Mouse (Mus musculus) stomach, embryonic 15.5 days (tissue): ENCODE data around the gene Psme2b. TPM values are rescaled to one million over a fixed set of nuclear protein-coding genes. Genes with fewer than 3 reads are reported as not detected.
"Not testable (repeated sequence)": the region's sequence is repeated elsewhere in the genome, so short reads cannot be mapped to it uniquely, and the experiment has no call there.

Source experiments
- ATAC-seq: fragments of 200-750 bp; cut with Nextera tagmentation; 2 replicates; pipeline ENCODE4 v1.8.0; 2017; ENCODE audit warnings: low read depth, moderate number of reproducible peaks, moderate TSS enrichment; ENCODE audit not compliant: insufficient read depth, low FRiP score
- H3K27ac ChIP-seq: fragments of 300-500 bp; sonication (generic); 2 replicates; pipeline ENCODE4 v1.5.1; 2015; ENCODE audit warnings: mild to moderate bottlenecking, inconsistent platforms
- H3K27me3 ChIP-seq: fragments of 300-500 bp; sonication (generic); replicated peaks from 2 replicates; pipeline ENCODE4 v1.6.1; 2015; ENCODE audit warnings: inconsistent platforms
- H3K36me3 ChIP-seq: fragments of 300-500 bp; sonication (generic); 2 replicates; pipeline ENCODE4 v1.6.1; 2015; ENCODE audit warnings: inconsistent platforms
- H3K4me1 ChIP-seq: fragments of 300-500 bp; sonication (generic); 2 replicates; pipeline ENCODE4 v1.6.1; 2015; ENCODE audit warnings: inconsistent platforms
- H3K4me2 ChIP-seq: fragments of 300-500 bp; sonication (generic); 2 replicates; pipeline ENCODE4 v1.6.1; 2015; ENCODE audit warnings: mild to moderate bottlenecking, inconsistent platforms
- H3K4me3 ChIP-seq: fragments of 300-500 bp; sonication (generic); replicated peaks from 2 replicates; pipeline ENCODE4 v1.5.1; 2015; ENCODE audit warnings: inconsistent platforms
- H3K9ac ChIP-seq: fragments of 300-500 bp; sonication (generic); 2 replicates; pipeline ENCODE4 v1.6.1; 2015; ENCODE audit warnings: inconsistent platforms
- H3K9me3 ChIP-seq: fragments of 300-500 bp; sonication (generic); 2 replicates; pipeline ENCODE4 v1.6.1; 2016; ENCODE audit warnings: inconsistent platforms
- WGBS: fragments of 180-500 bp; shearing (Covaris S2); methylation state at CpG from one replicate; pipeline ENCODE4 v1.1.7; 2015; 5-methylcytosine and 5-hydroxymethylcytosine counted together
- polyA plus RNA-seq: library from polyadenylated mRNA; unstranded; fragments of >200 nt; fragmentation: Nextera tagmentation; extraction: Ambion mirVana; gene quantifications from 2 replicates; pipeline ENCODE4 v1.2.1, GENCODE M21; 2015

Psme2b gene
- 3.5 and 14.5 TPM in 2 replicates for polyA plus RNA-seq

- H3K4me2 ChIP-seq, ATAC-seq, H3K36me3 ChIP-seq, H3K4me1 ChIP-seq, H3K9ac ChIP-seq, H3K27ac ChIP-seq, H3K27me3 ChIP-seq, H3K4me3 ChIP-seq, H3K9me3 ChIP-seq: not testable (repeated sequence)
- WGBS, result 84% methylated on average over 6 of the region's 6 CpGs
Measured at GRCm38 (mm10) chr11:48946090-48946489, at the start of gene Psme2b. TSS of gene Psme2b (minus strand) at chr11:48946190.

DNA sequence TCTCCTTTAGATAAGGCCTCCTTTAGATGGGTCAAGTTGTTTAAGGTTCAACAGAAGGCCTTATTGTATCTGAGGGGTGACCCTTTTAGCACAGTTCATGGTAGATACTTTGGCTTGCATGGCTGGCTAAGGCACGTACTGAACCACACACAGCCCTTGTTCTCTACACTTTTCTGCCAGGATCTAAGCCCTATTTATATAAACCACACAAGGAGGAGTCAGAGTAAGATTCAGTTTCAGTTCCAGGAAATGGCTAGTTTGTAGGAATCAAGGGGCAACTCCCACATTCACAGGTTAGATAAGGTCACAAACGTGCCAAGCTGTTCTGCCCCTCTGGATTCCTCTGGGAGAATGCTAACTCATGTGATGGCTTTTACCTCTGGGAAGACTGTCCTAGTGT is 48.0 kb upstream of the Psme2b start, which contains the start of gene Tgtp1:
Gene Tgtp1 (minus strand): TSS at position 155 of the 400 bp plus-strand sequence.
- not testable (repeated sequence) for H3K27ac ChIP-seq, H3K9me3 ChIP-seq
- 25% methylated on average over 2 of the region's 2 CpGs for WGBS

DNA sequence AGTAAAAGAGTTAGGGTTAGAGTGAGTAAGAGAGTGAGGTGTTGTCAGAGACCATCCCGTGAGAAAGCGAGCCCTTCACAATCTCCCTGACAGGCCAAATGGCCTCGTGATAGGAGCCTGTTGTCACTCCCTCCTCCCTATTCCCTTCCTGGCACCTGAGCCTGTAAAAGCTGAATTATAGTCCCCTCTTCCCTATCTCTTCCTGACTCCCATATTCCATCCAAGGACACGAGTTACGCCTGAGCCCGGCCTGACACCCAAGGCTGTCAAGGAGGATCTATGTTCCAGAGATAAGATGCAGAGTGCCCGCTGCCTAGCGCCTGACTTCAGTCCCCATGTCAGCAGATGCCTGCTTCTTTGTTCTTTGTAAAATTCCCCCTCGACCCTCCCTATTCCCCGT is 47.3 kb upstream of the Psme2b start:
- H3K9me3 ChIP-seq, H3K4me1 ChIP-seq, H3K4me2 ChIP-seq, H3K27me3 ChIP-seq, H3K9ac ChIP-seq, H3K27ac ChIP-seq, H3K4me3 ChIP-seq, ATAC-seq, H3K36me3 ChIP-seq: not testable (repeated sequence)
- WGBS, result 38% methylated on average over 10 of the region's 10 CpGs

More for the DNA sequence above, 48.0 kb upstream of the Psme2b start, which contains the start of gene Tgtp1:
- not testable (repeated sequence) for H3K4me3 ChIP-seq, H3K36me3 ChIP-seq, H3K4me1 ChIP-seq, H3K4me2 ChIP-seq, H3K9ac ChIP-seq, ATAC-seq, H3K27me3 ChIP-seq

GRCm38 (mm10) chr11:48991740-48992520 is 45.9 kb upstream of the Psme2b start, which contains the start of gene Gm12185:
TSS of gene Gm12185 (minus strand) at chr11:48992226.
- WGBS, result 47% methylated on average over 4 of the region's 4 CpGs
- not testable (repeated sequence) for H3K4me1 ChIP-seq, H3K4me2 ChIP-seq, H3K27me3 ChIP-seq, H3K27ac ChIP-seq, H3K36me3 ChIP-seq, ATAC-seq, H3K9ac ChIP-seq, H3K4me3 ChIP-seq, H3K9me3 ChIP-seq

DNA sequence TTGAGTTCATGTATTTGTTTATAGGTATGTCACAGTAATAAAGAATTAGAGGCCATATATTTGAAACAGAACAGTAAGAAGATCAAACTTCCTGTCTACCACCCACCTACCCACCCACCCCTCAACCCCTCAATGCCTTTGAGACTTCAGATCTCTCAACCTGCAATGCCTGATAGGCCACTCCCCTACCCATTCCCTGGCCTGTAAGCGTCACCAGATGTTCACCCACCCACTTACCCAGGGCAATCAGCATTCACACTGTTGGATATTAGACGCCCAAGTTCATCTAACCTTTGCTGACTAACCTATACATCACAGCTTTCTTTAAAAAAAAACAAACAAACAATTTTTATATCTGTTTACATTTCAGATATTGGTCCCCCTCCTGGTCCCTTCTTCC is 44.0 kb upstream of the Psme2b start:
- not testable (repeated sequence) for ATAC-seq
- WGBS, result 49% methylated on average over 2 of the region's 2 CpGs

GRCm38 (mm10) chr11:48988219-48988618 is 42.2 kb upstream of the Psme2b start:
- not testable (repeated sequence) for H3K4me2 ChIP-seq, H3K36me3 ChIP-seq, H3K27ac ChIP-seq, H3K9ac ChIP-seq, H3K4me1 ChIP-seq, H3K9me3 ChIP-seq, H3K4me3 ChIP-seq, ATAC-seq, H3K27me3 ChIP-seq
- WGBS, result 77% methylated on average over 2 of the region's 3 CpGs

More for the DNA sequence above, 44.0 kb upstream of the Psme2b start:
- not testable (repeated sequence) for H3K9ac ChIP-seq, H3K27ac ChIP-seq, H3K4me1 ChIP-seq, H3K9me3 ChIP-seq, H3K36me3 ChIP-seq, H3K4me2 ChIP-seq, H3K4me3 ChIP-seq, H3K27me3 ChIP-seq

DNA sequence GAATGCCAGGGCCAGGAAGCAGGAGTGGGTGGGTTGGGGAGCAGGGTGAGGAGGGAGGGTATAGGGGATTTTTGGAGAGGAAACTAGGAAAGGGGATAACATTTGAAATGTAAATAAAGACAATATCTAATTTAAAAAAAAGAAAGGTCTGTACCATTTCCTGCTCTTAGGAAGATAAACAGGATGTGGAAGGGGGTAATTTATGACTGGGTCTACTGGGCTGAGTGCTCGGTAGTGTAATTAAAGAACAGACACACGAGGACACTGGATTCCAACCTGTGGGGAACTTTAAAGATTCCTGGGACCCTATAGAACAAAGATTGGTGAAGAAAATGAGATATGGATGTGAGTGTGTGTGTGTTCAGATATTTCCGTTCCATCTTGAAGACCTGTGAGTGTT is 36.9 kb upstream of the Psme2b start:
- not testable (repeated sequence) for H3K27me3 ChIP-seq, ATAC-seq

GRCm38 (mm10) chr11:48980052-48980451 is 34.1 kb upstream of the Psme2b start:
- not testable (repeated sequence) for H3K4me2 ChIP-seq, H3K27me3 ChIP-seq, H3K4me1 ChIP-seq, H3K9me3 ChIP-seq, H3K4me3 ChIP-seq, ATAC-seq, H3K9ac ChIP-seq, H3K27ac ChIP-seq, H3K36me3 ChIP-seq
- no CpG with 5 or more reads among the region's 5 CpGs for WGBS

More for the DNA sequence above, 36.9 kb upstream of the Psme2b start:
- not testable (repeated sequence) for H3K27ac ChIP-seq, H3K4me2 ChIP-seq, H3K9me3 ChIP-seq, H3K36me3 ChIP-seq, H3K4me1 ChIP-seq, H3K9ac ChIP-seq, H3K4me3 ChIP-seq
- no CpG with 5 or more reads among the region's 3 CpGs for WGBS

GRCm38 (mm10) chr11:48979251-48979650 is 33.3 kb upstream of the Psme2b start, which contains the start of gene 9930111J21Rik1:
TSS of gene 9930111J21Rik1 (minus strand) at chr11:48979398.
- H3K4me1 ChIP-seq, ATAC-seq, H3K9me3 ChIP-seq, H3K4me2 ChIP-seq, H3K4me3 ChIP-seq, H3K36me3 ChIP-seq, H3K9ac ChIP-seq, H3K27me3 ChIP-seq, H3K27ac ChIP-seq: not testable (repeated sequence)
- WGBS, result no CpG with 5 or more reads among the region's 3 CpGs

DNA sequence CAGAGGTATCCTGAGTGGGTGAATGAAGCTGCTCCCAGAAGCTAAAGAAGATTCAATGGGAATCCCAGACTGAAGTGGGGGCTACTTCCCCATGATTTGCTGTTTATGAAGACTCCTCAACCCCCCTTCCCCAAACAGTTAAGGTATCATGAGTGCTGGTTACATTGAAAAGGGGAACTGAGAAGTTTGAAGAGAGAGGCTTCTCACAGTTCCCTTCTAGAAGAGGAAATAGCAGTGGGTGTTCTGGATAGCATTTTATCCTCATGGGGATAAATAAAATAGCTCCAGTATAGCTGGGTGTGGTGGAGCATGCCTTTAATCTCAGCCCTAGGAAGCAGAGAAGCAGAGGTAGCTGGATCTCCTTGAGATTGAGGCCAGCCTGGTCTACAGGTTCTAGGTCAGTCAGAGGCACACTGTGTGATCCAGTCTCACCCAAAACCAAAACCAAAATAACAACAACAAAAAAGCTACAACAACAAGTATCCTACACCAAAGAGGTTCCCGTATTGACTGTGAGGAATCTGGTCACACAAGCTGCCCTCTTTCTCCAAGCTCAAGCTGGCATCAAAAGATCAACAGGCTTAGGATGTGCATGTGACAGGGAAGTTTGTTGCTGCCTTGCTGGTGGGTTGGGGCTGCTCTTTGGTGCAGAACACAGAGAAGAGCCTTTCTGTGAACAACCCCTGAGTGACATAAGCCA is 32.4 kb upstream of the Psme2b start, which contains the start of gene Olfr56:
Gene Olfr56 (plus strand): TSS at position 650 of the 700 bp plus-strand sequence.
- not testable (repeated sequence) for H3K36me3 ChIP-seq, H3K4me3 ChIP-seq, H3K27ac ChIP-seq, H3K27me3 ChIP-seq, H3K9ac ChIP-seq, H3K4me1 ChIP-seq, H3K4me2 ChIP-seq, H3K9me3 ChIP-seq, ATAC-seq
- WGBS, result no CpG with 5 or more reads among the region's 1 CpGs

GRCm38 (mm10) chr11:48974686-48975085 is 28.7 kb upstream of the Psme2b start:
- no CpG with 5 or more reads among the region's 1 CpGs for WGBS
- not testable (repeated sequence) for H3K9me3 ChIP-seq, H3K4me2 ChIP-seq, H3K36me3 ChIP-seq, H3K9ac ChIP-seq, H3K27me3 ChIP-seq, ATAC-seq, H3K4me3 ChIP-seq, H3K27ac ChIP-seq, H3K4me1 ChIP-seq

- H3K4me1 ChIP-seq, H3K27me3 ChIP-seq, ATAC-seq, H3K36me3 ChIP-seq, H3K4me2 ChIP-seq, H3K4me3 ChIP-seq, H3K9ac ChIP-seq, H3K9me3 ChIP-seq, H3K27ac ChIP-seq: not testable (repeated sequence)
Measured at GRCm38 (mm10) chr11:48939286-48939685, 6.7 kb downstream of the Psme2b start.
